Mouse (Mus musculus) MN1 (cell line): ENCODE measurements around the gene Cltc.
A peak's percentile ranks its signal among the peaks of the same experiment; 100 is the strongest.
"Not testable (repeated sequence)": the region's sequence is repeated elsewhere in the genome, so short reads cannot be mapped to it uniquely, and the experiment has no call there.

ENCODE experiments used
- DNase-seq: peaks from one replicate; pipeline ENCODE4 v3.0.0-alpha.2; 2016; ENCODE audit warnings: low spot score

Gene Cltc

GRCm38 (mm10) chr11:86757480-86758371 lies at the start of gene Cltc:
Cltc (minus strand) TSS chr11:86757565.
- DNase-seq: peak; percentile 98

GRCm38 (mm10) chr11:86807001-86807477 lies 49.7 kb upstream of the Cltc start:
- DNase-seq: peak; percentile 74

GRCm38 (mm10) chr11:86794161-86794560 lies 36.8 kb upstream of the Cltc start:
- no peak for DNase-seq

DNA sequence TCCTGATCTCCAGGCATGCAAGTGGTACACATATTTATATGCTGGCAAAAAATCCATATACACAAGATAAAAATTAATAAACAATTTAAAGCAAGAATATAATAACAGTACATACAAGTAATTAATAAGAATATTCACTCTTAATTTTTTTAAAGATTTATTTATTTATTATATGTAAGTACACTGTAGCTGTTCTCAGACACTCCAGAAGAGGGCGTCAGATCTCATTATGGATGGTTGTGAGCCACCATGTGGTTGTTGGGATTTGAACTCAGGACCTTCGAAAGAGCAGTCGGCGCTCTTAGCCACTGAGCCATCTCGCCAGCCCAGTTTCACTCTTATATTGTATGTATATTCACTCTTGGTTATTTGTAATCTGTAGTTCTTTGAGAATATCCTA lies 30.1 kb upstream of the Cltc start:
- DNase-seq: not testable (repeated sequence)

DNA sequence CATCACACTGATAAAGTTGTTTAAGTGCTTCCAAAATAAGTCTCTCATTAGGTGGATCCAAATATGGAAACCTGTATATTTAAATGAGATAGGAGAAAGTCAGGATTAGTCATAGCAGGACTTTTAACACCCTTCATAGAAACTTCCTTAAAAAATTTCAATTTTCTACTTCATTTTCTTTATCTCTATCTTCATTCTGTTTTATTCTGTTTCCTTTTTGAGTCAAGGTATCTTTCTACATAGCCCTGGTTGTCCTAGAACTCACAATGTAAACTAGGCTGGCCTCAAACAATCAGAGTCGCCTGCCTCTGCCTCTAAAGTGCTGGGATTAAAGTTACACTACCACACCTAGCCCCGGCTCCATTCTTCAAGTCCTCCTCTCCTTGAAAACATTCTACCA lies 28.4 kb upstream of the Cltc start:
- DNase-seq: no peak

- DNase-seq: no peak
Measured at GRCm38 (mm10) chr11:86769884-86770283, 12.5 kb upstream of the Cltc start.

DNA sequence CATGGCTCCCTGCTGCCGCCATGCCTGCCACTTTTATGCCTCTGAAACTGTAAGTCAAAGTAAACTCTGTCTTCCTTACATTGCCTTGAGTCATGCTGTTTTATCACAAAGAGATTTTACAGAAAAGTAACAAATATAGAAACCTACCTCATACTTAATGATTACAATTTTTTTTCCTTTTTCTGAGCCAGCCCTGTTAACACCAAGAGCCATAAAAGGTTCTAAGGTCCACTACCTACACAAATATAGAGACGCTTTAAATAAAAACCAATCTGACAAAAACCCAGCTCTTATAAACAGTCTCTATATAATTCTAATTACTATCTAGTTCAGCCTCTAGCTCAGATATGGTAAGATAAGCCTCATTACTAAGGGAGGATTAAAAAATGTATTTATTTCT lies 7.1 kb upstream of the Cltc start:
- no peak for DNase-seq

GRCm38 (mm10) chr11:86763127-86763526 lies 5.8 kb upstream of the Cltc start:
- not testable (repeated sequence) for DNase-seq

DNA sequence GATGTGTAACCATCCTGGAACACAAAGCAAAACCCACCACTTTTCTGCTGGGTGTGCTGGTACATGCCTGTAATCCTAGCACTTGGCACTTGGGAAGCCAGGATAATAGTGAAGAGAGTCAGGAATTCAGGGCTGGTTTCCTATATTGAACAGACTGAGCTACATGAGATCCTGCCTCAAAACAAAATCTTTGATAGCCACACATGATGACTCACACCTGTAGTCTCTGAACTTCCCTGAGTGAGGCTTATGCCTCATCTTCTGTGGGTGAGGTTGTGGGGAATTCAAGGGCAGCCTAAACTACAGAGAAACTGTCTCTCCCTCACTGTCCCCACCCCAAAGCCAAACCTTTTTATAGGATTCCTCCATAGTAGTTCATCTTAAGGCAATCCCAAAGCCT lies 3.0 kb upstream of the Cltc start:
- DNase-seq: no peak

- no peak for DNase-seq
Measured at GRCm38 (mm10) chr11:86759886-86760285, 2.5 kb upstream of the Cltc start.

DNA sequence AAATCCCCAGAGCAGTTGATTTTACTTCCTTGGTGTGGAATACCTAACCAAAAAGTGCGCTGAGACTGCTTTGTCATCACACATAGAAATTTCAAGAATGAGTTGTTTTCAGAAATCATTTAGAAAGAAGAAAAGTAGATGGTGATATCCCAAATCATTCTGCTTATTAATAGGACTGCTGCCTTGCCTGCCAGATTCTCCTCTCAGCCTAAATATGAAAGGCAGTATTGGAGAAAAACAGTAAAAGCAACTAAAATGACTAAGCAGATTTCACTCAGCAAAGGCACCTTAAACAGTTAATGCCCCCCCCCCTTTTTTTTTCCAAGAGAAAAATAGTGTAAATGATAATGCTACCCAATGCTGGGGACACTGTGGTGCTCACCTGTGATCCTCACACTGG lies 1.9 kb upstream of the Cltc start:
- DNase-seq: no peak

GRCm38 (mm10) chr11:86758559-86758958 lies 1.2 kb upstream of the Cltc start:
- no peak for DNase-seq

DNA sequence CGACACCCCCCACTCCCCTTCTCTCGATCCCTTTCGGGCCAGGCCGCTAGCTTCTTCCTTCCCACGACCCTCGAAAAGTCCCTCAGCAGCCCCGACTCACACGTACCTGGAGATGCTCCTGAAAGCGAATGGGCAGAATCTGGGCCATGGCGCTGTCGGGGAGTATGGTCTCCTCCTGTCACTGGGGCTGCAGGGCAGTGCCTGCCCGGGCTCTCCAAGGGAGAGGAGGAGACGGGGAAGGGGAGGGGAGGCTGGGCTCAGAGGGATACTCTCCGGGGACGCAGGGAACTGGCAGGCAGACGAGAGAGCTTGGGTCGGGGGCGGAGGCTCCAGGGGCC lies 254 bp downstream of the Cltc start:
- no peak for DNase-seq

- DNase-seq: peak; percentile 57
Measured at GRCm38 (mm10) chr11:86756156-86757141, 916 bp downstream of the Cltc start.

- no peak for DNase-seq
Measured at GRCm38 (mm10) chr11:86752404-86752803, 5.0 kb downstream of the Cltc start.

- DNase-seq: no peak
Measured at GRCm38 (mm10) chr11:86751010-86751409, 6.4 kb downstream of the Cltc start.

GRCm38 (mm10) chr11:86749776-86750423 lies 7.5 kb downstream of the Cltc start:
- no peak for DNase-seq

DNA sequence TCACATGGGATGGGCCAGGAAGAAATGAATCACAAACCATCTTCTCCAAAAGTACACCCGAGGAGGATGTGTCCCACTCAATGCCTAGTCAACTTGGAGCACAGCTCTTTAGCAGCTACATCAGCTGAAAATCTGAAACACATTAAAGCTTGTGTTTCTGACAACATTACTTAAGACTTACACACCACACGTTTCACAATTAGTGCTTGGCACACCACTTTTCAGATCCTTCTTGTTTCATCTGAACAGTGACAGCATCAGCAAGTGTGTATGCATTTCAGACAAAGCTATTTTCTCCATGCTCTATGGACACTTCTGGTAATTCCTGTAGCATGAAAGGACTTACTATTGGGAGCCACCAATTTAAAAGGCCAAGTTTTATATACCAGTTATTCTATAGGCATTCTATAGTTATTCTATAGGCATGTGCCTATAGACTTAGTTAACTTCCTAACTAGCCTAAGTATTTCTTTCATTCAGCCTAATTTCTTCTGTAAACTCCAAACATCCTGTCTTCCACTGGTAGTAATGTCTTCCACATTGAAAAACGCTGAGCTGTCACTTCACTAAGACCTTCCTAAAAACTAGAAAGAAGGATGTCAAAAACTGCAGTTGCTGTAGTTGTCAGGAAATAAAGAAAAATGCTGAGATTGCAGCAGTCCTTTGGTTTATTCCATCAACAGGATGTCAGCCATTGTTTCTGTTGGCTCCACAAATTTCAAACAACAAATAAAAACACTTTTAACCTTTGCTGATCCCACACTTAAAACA lies 11.5 kb downstream of the Cltc start:
- no peak for DNase-seq

DNA sequence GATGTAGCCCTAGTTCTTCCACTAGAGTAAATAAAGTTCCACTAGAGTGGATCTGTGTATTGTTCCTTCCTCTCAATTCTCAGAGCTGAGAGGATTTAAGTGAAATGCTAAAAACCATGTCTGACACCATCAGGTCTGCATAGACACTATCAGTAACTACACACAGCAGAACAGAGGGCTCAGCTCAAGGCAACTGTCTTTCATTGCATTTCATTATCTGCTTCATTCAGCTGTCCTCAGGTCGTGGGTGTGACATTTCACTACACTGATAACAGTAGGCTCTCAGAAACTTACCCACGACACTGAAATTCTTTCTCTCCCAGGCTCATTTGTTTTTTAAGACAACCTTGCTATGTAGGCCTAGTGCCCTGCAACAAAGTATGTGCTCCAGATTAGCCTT lies 14.8 kb downstream of the Cltc start:
- DNase-seq: no peak

- no peak for DNase-seq
Measured at GRCm38 (mm10) chr11:86741505-86741904, 15.9 kb downstream of the Cltc start.

DNA sequence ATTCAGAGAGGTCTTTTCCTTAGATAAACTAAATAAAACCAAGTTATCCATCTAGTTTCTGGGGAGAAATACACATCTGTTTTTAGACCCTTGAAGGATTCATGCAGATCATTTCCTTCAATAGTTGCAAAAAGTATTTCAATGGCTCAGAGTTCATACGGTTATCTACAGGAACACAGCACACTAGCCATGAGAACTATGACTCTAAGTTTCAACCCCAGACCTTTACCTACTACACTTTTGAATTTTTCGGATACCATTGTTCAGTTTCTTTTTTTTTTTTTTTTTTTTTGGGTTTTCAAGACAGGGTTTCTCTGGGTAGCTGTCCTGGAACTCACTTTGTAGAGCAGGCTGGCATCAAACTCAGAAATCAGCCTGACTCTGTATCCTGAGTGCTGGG lies 17.9 kb downstream of the Cltc start:
- no peak for DNase-seq
